Mouse (Mus musculus): ENCODE results near the gene Rnaset2a.
"Not testable (repeated sequence)": the region's sequence is repeated elsewhere in the genome, so short reads cannot be mapped to it uniquely, and the experiment has no call there.

Gene Rnaset2a

DNA sequence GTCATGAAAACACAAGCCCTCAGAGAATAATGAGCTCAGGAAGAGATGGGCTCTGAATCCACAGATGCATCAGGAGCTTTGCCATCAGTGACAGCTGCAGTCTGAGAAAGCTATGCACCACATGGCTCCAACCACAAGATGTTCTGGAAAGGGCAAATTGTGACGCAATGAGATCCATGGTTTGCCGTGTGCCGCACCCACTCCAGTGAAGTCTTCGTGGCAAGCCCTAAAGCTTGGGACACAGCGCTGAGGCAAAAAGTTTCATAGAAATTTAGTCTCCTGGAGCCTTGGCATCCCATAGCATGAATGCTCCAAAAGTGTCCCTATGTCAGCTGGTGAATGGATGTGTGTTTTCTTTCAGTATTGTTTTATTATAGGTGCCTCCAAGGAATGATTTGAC lies 9.8 kb downstream of the Rnaset2a start:
- DNase-seq (ENCODE audit: low spot score) = not testable (repeated sequence)

DNA sequence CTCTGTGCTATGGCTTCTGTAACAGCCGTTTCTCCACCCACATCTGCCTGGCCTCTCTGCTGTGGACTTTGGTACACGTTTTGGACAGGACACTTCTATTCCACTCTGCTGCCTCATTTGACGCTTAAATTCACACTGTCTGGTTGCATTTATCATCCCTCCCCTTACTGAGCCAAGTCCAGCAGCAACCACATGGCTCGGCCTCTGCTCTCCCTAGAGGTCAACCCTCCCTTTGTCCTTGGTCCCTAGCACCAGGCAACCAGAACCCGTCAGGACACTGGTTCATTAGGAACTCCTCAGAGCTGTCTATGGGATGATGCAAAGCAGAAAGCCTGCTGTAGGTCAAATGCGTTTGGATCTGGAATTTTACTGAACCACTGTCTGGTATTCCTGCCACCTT lies 17.0 kb downstream of the Rnaset2a start:
- DNase-seq (ENCODE audit: low spot score) = not testable (repeated sequence)

DNA sequence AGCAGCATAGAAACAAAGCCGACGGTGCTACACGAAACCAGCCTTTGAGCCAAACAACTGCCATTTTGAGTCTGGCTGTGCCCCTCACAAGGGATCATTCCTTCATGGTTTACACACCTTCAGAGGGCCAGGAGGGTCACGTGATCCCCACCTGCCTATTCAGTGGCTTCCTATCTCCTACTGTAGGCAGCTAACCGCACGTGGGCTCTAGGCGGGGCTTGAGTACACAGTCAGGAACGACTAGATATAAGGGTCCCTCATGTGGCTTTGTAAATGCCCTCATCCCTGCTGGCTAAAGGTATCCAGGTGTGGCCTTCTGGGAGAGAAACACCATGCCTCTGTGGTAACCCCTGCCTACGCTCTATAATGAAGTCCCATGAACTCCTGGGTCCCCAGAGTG lies 18.3 kb downstream of the Rnaset2a start:
- DNase-seq (ENCODE audit: low spot score) = not testable (repeated sequence)

DNA sequence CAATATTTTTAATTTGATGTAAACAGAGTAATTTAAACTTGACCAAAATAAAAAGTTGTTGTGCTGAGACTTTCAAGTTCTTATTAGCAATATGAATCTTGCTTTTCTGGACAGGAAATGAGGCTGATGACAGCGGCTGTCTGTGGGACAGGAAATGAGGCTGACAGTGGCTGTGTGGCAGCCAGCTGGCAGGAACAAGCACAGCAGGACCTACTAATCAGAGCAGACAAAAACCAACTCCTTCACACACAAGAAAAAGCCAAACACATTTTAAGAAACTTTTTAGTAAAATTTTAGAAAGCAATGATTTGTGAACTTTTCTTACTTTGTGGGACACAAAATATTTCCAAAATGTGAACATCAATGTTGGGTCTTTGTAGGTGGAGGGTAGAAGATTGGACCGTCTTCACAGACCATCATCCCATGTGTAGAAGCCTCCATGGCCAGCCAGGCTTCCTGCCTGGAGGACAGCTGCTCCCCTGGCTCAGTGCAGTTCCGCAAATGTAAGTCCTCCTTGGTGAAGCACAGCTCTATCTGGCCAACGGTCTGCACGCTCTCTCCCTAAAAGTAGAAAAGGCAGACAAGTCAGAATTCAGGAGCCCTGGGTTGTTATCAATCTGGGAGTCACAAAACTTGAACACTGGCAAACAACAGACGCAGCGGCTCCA lies 19.4 kb downstream of the Rnaset2a start:
- not testable (repeated sequence) for DNase-seq (ENCODE audit: low spot score)

DNA sequence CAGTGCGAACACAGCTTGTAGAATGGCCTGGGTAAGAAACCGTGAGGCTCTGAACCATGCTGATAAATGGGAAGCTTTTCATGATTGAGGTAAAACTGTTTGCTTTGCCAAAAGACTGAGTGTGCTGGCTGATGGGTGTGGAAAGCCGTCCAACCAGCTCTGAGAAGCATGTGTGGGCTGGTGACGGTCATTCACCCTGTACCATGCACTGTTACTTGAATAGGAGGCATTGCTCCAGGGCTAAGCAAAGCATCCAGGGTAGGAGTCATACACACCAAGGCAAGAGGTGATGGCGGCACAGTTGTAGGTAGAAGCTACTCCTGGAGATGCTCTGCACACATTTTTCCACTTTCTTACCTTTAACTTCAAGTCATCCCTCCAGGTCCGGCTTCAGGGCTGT lies 23.3 kb downstream of the Rnaset2a start:
- not testable (repeated sequence) for DNase-seq (ENCODE audit: low spot score)

DNA sequence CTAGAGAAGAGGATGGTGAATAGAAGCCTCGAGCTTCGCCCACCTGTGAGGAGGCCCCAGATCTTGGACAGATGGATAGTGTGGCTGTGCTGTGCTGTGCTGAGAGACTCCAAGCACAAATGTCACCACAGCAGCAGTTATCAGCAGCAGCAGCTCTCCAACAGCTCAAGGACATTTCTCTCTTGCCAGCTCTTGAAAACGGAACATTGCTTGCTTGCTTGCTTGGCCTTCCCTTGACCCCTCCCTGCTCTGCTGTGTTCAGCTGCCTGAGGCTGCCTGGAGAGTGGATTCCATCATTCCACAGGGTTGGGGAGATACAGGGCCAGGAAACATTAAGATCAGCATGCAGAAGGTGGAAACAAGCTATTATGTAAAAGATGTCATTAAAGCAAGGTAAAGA lies 24.9 kb downstream of the Rnaset2a start:
- not testable (repeated sequence) for DNase-seq (ENCODE audit: low spot score)

DNA sequence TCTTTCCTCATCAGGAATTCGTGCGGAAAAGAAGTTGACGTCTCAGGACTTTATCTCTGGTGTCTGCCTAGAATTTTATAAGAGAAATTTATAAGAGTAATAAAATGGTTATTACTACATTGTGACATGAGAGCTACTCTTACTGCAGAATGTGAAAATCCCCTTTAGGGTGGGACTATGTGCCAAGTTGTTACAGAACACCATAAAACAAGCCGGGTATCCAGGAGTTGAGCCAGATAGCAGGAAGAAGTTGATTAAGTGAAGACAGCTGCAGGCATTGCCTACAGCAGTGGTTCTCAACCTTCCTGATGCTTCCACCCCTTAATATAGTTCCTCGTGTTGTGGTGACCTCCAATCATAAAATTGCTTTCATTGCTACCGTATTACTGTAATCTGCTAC lies 31.0 kb downstream of the Rnaset2a start:
- DNase-seq (ENCODE audit: low spot score) = not testable (repeated sequence)

DNA sequence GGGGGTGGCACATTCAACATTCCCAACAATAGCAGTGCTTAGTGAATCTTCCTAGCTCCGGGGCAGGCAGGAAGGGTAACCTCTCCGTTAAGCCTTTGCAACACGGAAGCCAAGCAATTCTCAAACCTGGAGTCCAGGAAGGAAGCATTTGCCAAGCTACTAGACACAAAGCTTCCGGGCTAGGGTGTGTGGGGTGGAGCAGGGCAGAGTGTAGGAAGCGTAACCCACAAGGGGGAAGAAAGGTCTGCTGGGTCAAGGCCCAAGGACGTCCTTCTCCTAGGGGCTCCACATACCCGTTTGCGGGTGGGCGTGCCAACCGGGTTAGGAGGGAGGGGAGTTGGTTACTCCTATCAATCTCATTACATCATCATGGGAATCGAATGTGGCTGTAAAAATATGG lies 31.5 kb downstream of the Rnaset2a start:
- DNase-seq (ENCODE audit: low spot score) = not testable (repeated sequence)

DNA sequence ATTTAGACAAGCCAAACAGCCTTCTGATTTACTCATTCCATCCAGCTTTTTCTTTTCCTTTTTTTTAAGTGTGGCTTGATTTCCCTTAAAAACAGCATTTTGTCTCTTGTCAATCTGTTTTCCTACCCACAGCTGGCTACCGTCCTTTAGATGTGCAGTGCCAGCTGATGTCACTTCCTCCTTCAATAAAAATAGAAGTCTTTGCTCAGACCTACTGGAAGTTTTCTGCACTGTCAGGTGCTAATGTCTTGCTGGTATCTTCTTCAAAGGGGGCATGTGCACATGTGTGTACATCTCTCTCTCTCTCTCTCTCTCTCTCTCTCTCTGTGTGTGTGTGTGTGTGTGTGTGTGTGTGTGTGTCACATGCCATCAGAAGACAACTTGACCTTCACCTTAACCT lies 35.7 kb downstream of the Rnaset2a start:
- not testable (repeated sequence) for DNase-seq (ENCODE audit: low spot score)

DNA sequence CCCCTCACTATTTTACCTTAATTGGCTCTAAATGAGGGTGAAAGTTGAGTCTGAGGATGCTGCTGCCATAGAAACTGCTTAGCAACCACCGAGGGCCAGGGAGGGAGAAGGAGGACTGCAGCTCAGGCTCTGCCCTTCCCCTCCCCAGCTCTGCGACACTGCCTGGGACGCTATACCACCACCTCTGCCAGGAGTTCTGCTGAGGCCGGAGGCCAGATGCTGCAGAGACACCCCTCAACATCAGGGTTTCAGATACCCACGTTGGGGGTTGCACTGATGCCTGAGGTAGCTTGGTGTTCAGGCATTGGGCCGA lies 46.6 kb downstream of the Rnaset2a start:
- not testable (repeated sequence) for DNase-seq (ENCODE audit: low spot score)

DNA sequence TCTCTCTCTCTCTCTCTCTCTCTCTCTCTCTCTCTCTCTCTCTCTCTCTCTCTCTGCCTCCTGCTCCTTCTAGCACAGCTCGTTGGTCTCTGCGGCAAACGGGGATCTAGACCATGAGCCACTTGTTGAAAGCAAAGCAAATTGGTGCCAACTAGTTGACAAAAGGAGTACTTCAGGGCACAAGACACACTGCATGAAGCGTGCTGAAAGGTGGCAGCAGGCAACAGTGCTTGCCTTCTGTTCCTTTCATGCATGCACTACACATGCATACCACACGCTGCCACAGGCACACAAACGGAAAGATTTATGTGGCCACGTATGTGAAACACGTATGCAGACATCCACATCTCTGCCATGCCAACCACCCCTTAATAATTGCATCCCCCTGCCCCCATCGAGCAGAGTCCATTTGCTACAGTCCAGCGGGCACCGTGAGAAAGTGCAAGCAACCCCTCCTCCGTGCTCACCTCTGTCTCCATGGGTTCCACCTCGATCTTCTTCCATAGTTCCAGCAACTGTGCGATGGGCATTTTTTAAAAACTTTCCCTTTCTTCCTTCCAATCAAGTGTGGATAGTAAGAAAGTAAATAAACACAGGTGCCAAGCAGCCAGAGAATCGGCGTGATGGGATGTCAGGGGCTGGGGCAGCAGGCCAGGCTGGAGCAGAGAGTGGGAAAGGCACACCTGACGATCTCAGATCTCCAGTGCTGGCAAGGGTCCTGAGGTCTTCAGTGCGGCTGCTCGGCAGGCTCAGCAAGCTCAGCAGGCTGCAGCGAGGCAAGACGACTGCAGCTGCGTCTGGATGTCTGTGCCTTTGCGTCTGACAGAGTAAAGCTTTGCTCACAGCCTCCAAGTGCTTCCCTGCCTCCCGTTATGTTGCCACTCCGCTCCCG lies 47.2 kb downstream of the Rnaset2a start:
- not testable (repeated sequence) for DNase-seq (ENCODE audit: low spot score)

DNA sequence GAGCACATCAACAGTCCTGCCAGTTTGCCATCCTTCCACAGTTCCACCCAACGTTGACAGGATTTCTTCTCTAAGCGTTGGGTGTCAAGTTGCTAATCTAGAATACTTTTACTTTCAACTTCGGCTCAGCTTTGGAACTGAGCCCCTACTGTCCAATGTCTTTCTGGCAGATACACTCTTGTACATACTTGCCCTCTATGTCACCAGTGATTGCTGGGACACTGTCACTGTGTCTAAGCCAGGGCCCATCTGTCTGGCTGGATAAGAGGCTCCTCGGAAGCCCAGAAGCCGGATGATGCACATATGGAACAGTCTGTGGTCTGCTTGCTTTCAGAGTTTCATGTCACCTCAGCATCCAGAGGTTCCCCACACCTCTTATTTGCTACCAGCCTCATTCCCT lies 51.7 kb downstream of the Rnaset2a start:
- DNase-seq (ENCODE audit: low spot score) = not testable (repeated sequence)

DNA sequence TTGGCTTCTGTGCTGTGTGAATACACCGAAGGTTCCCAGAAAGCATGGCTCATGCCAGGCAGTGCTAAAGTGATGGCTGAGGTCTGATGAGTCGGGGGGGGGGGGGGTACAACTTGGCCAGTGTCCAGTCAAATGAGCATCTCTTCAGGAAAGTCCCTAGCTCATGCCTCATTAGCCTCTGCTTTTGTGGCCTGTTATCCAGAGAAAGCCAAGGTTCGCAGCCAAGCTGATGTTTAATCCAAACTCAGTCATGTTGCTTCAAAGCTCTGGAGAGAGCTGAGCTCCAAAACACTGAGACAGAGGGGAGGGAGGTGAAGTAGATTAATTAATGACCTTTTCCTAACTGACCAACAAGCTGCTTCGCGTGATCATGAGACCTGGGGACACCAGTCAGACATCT lies 52.2 kb downstream of the Rnaset2a start:
- DNase-seq (ENCODE audit: low spot score) = not testable (repeated sequence)

DNA sequence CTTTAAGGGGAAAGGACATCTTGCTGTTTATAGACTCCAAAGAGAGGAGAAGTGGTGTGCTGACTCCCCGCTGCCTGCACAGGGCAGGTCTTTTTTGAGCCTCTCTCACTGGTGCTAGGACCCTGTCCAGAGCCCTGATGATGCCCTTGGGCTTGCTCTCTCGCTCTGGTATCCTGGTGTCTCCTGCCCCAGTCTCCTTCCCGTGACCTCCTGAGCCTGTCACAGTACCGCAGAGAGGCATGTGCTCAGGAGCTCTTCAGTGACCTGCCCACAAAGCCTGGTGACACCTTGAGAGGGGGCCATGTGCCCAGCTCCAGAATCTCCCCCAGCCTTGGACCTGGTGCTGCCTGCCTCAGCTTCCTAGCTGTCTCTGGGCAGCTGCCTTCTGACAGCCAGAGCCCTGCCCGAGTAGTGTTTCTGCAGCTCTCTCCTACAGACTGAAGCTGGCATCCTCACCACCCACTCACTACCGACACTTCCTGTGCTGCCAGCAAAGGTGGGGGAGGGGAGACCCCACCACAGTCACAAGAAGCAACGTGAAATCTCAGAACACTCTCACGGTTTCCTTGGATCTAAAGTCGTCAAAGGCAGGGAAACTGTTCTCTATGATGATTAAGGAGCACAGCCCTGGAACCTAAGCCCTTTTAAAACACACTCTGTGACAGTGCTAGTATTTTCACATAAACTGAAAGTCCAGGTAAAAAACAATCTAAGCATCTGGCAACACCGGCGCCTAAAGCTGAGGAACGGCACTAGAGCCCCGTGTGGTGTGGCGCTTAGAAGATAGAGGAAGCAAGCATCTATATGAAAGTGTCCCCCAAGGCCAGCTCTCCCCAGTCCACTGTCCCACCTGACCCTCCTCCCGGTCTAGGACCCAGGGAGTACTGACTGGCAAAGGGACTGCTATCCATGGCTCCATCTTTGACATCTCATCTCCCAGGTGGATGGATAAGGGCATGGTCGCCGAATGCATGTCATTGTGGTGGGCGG lies 55.1 kb downstream of the Rnaset2a start:
- not testable (repeated sequence) for DNase-seq (ENCODE audit: low spot score)

DNA sequence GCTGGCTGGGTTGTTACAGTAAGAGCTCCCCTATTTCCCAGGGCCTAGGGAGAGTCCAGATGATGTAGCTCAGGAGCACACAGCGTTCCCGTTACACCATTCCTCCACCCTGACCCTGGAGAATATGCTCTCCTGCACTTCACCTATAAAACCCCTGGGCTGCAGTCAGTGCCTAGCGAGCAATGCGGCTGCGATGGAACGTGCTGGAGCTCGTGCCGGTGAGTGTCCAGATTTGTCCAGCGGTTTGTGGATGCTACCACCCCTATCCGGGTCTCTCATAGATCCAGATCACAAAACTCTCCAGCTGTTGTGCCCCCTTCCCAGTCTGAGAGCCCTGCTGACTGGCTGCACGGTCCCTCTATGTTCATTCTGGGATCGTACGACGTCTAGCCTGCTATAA lies 56.6 kb downstream of the Rnaset2a start:
- not testable (repeated sequence) for DNase-seq (ENCODE audit: low spot score)

DNA sequence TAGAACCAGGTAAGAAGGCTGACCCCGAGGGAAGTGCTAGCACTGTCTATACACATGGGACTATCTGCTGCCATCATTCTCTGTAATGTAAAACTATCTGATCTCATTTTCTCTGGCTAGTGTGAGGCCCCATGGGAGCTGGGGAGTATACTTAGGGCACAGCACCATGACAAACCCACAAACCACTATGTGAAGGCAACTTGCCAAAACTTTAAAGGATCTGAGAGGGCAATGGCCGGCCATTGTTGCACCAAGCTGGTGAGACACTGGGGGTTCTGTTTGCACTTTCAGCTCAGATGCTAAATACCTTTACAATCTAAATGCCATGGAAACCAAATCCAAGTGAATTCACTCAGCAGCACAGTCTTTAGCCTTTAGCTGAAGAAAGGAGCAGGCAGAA lies 78.0 kb downstream of the Rnaset2a start:
- not testable (repeated sequence) for DNase-seq (ENCODE audit: low spot score)

All from layer of hippocampus, adult 9-10 months (tissue).